Mouse (Mus musculus) lung, adult 2 months (tissue): Measurements from ENCODE around the gene Fzr1. TPM values are rescaled to one million over a fixed set of nuclear protein-coding genes. Genes with fewer than 3 reads are reported as not detected.

Experiments used
- DNase-seq: peaks from one replicate; pipeline ENCODE4 v3.0.0; 2022
- H3K4me1 ChIP-seq: fragments of 200-500 bp; 2 replicates; pipeline ENCODE4 v1.6.1; 2011; ENCODE audit warnings: low read length; ENCODE audit not compliant: control insufficient read depth, insufficient read depth
- H3K4me3 ChIP-seq: fragments of 200-500 bp; replicated peaks from 2 replicates; pipeline ENCODE3; 2011; ENCODE audit warnings: low read depth, mild to moderate bottlenecking, control low read depth, low read length; ENCODE audit errors: extremely low read depth
- CTCF ChIP-seq: fragments of 200-500 bp; IDR thresholded peaks from 2 replicates; pipeline ENCODE4 v1.5.1; 2011; ENCODE audit warnings: mild to moderate bottlenecking, low read length, control low read depth; ENCODE audit not compliant: insufficient read depth
- POLR2A ChIP-seq: fragments of 200-500 bp; IDR thresholded peaks from 2 replicates; pipeline ENCODE4 v1.6.1; 2011; ENCODE audit warnings: low read depth, mild to moderate bottlenecking, control low read depth, low read length, borderline replicate concordance; ENCODE audit errors: extremely low read depth
- WGBS: fragments of 180-500 bp; shearing (Covaris S2); methylation state at CpG from one replicate; pipeline ENCODE4 v1.1.7; 2018; 5-methylcytosine and 5-hydroxymethylcytosine counted together
- polyA plus RNA-seq: library from polyadenylated mRNA; depleted of rRNA; stranded (reverse); fragments of >200 nt; gene quantifications from 2 replicates; pipeline ENCODE4 v1.2.3, GENCODE M21; 2012; rRNA removed

The Fzr1 gene
- polyA plus RNA-seq, 1 experiment: 61.8 TPM

DNA sequence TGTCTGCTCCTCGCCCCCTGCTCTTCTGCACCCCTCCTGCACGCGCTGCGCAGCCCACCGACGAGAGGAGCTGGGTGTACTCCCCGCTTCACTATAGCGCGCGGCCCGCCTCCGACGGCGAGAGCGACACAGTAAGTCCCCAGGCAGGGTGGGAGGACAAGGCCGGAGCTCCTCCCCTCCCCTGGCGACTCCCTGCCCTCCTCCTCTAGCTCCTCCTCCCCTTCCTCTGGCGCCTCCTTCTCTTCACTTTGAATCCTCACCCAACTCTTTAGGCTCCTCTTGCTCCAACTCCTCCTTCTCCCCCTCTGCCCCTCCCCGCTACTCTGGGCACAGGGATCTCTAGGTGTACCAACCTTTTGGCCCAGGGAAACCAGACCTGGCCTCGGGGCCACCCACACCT is 61.0 kb downstream of the Fzr1 start:
- no peak for TF ChIP-seq CTCF
- TF ChIP-seq POLR2A: no peak
- DNase-seq: peak; percentile 64
- H3K4me3 ChIP-seq: peak overlapping the region; percentile 11
- 29% methylated on average over 20 of the region's 20 CpGs for WGBS
- peaks cover 5% of the 10 kb centered on the region; the same call in 1 of the 2 replicates for H3K4me1 ChIP-seq

DNA sequence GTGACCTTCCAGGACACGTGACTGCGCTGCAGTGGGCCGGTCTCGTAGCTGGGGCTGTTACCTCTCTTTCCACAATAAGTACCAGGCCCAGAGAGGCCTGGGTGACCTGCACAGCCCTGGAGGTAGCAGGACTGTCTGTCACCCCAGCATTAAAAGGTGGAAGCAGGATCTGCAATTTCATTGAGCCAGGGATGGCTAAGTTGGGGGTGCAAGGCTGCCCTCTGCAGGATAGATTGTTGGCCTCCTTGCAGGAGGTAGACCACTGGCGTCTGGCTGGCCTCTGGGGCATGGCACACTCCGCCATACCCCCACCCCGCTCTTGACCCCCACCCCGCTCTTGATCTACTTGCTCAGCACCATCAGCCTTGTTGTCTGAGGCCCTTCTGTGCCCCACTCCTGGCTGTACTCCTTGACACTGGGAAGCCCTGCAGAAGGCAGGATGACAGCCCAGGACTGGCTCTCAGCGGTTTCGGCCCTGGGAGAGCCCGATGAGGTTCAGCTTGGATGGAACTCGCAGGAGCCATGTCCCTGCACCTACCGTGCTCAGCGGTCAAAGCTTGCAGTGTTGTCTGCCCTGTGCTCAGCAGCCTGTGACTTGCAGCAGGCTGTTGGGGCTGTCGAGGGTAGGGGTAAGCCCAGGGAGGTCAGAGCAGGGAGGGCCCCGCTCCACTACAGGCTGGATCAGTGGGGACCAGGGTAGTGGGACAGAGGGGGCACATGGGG is 61.8 kb downstream of the Fzr1 start:
- no peak overlapping the region for H3K4me3 ChIP-seq
- peak; percentile 61 for TF ChIP-seq CTCF
- TF ChIP-seq POLR2A: no peak
- 62% methylated on average over 16 of the region's 16 CpGs for WGBS
- DNase-seq: no peak
- H3K4me1 ChIP-seq: 0 out of 2 replicates have a peak, but pooled peaks cover 2% of the 10 kb centered on the region

Other genes with a start within 250 kb of the Fzr1 start
- 66.7 and 83.6 TPM in 2 replicates for gene Zbtb7a, start 243.3 kb downstream of the Fzr1 start, polyA plus RNA-seq
- 33.0 and 40.0 TPM in 2 replicates for gene Pias4, start 210.6 kb downstream of the Fzr1 start, polyA plus RNA-seq
- gene Eef2, start 201.9 kb downstream of the Fzr1 start, polyA plus RNA-seq: 1,377 and 1,420 TPM in 2 replicates
- gene Dapk3, start 195.5 kb downstream of the Fzr1 start, polyA plus RNA-seq: 70.4 and 73.5 TPM in 2 replicates
- gene 4930442H23Rik, start 194.7 kb downstream of the Fzr1 start, polyA plus RNA-seq: not detected in 2 replicates
- gene Nmrk2, start 176.5 kb downstream of the Fzr1 start, polyA plus RNA-seq: 0.28 and 0.59 TPM in 2 replicates
- 0.08 and 0.20 TPM in 2 replicates for gene Atcay, start 147.7 kb downstream of the Fzr1 start, polyA plus RNA-seq
- 8.9 and 10.0 TPM in 2 replicates for gene Zfr2, start 145.4 kb downstream of the Fzr1 start, polyA plus RNA-seq
- 2.7 and 3.3 TPM in 2 replicates for gene Matk, start 125.6 kb downstream of the Fzr1 start, polyA plus RNA-seq
- 60.1 and 87.9 TPM in 2 replicates for gene Mrpl54, start 111.6 kb downstream of the Fzr1 start, polyA plus RNA-seq
- gene Apba3, start 111.6 kb downstream of the Fzr1 start, polyA plus RNA-seq: 86.4 and 104 TPM in 2 replicates
- gene Tjp3, start 86.9 kb downstream of the Fzr1 start, polyA plus RNA-seq: 27.6 and 27.7 TPM in 2 replicates
- gene Pip5k1c, start 85.6 kb downstream of the Fzr1 start, polyA plus RNA-seq: 103 and 104 TPM in 2 replicates
- gene Cactin, start 57.4 kb downstream of the Fzr1 start, polyA plus RNA-seq: 30.5 and 36.7 TPM in 2 replicates
- 39.9 and 44.0 TPM in 2 replicates for gene Tbxa2r, start 49.8 kb downstream of the Fzr1 start, polyA plus RNA-seq
- gene Gipc3, start 35.2 kb downstream of the Fzr1 start, polyA plus RNA-seq: 10.3 and 11.2 TPM in 2 replicates
- 106 and 134 TPM in 2 replicates for gene Hmg20b, start 28.0 kb downstream of the Fzr1 start, polyA plus RNA-seq
- 33.3 and 39.9 TPM in 2 replicates for gene Mfsd12, start 21.0 kb downstream of the Fzr1 start, polyA plus RNA-seq
- gene 4930404N11Rik, start 12.7 kb downstream of the Fzr1 start, polyA plus RNA-seq: 21.9 and 25.8 TPM in 2 replicates
- gene Dohh, start 5.9 kb upstream of the Fzr1 start, polyA plus RNA-seq: 79.2 and 83.4 TPM in 2 replicates
- gene Gm48551, start 6.0 kb upstream of the Fzr1 start, polyA plus RNA-seq: 3.7 and 6.3 TPM in 2 replicates
- 3.6 and 5.9 TPM in 2 replicates for gene Gm48552, start 10.5 kb upstream of the Fzr1 start, polyA plus RNA-seq
- gene Smim24, start 14.5 kb upstream of the Fzr1 start, polyA plus RNA-seq: 8.8 and 10.1 TPM in 2 replicates
- 89.6 and 103 TPM in 2 replicates for gene Nfic, start 77.1 kb upstream of the Fzr1 start, polyA plus RNA-seq
- gene Celf5, start 104.2 kb upstream of the Fzr1 start, polyA plus RNA-seq: 0.92 and 1.1 TPM in 2 replicates
- gene Ncln, start 117.9 kb upstream of the Fzr1 start, polyA plus RNA-seq: 197 and 203 TPM in 2 replicates
- 40.3 and 47.5 TPM in 2 replicates for gene S1pr4, start 121.6 kb upstream of the Fzr1 start, polyA plus RNA-seq
- gene Gna15, start 145.7 kb upstream of the Fzr1 start, polyA plus RNA-seq: 8.5 and 9.5 TPM in 2 replicates
- gene Gna11, start 166.7 kb upstream of the Fzr1 start, polyA plus RNA-seq: 114 and 117 TPM in 2 replicates
- gene Aes, start 181.0 kb upstream of the Fzr1 start, polyA plus RNA-seq: 1,275 and 1,423 TPM in 2 replicates
- gene Tle2, start 196.0 kb upstream of the Fzr1 start, polyA plus RNA-seq: 164 and 218 TPM in 2 replicates
- 33.3 and 41.6 TPM in 2 replicates for gene Tle6, start 222.6 kb upstream of the Fzr1 start, polyA plus RNA-seq
- 0.57 and 1.1 TPM in 2 replicates for gene BC025920, start 227.8 kb upstream of the Fzr1 start, polyA plus RNA-seq
- 33.7 and 36.2 TPM in 2 replicates for gene Sirt6, start 249.3 kb upstream of the Fzr1 start, polyA plus RNA-seq